12 mouse cellular contexts compared by ENCODE assay signal in genomic region chr3:115772676-115773075, GRCm38 (mm10).
"Had no signal": no experiment of that assay in that cellular context is flagged by ENCODE, and none has a peak within 500 bp of the region (broad histone marks: within the 10 kb centered on the region; RNA-seq: fewer than 3 reads in every experiment).

No protein-coding gene starts in this region.

- H3K9ac ChIP-seq: liver, embryonic 13.5 days had no signal

- H3K36me3 ChIP-seq: liver, embryonic 13.5 days had no signal

- H3K4me3 ChIP-seq: left cerebral cortex, adult 2 months; liver, embryonic 13.5 days had no signal

- H3K4me1 ChIP-seq: liver, embryonic 13.5 days had no signal

- H3K9me3 ChIP-seq: liver, embryonic 13.5 days had no signal

- H3K4me2 ChIP-seq: liver, embryonic 13.5 days; midbrain, embryonic 11.5 days had no signal

- H3K27me3 ChIP-seq: liver, embryonic 13.5 days had no signal

- DNase-seq: kidney, postnatal 10 days; kidney, postnatal 36 days; layer of hippocampus, postnatal 36 days; liver, embryonic 13.5 days; lung, adult 2 months; lung, postnatal 14 days; lung, postnatal 4 days; midbrain, embryonic 14.5 days; thymus, adult 18-20 months; thymus, postnatal 36 days had no signal

- H3K27ac ChIP-seq: left cerebral cortex, adult 2 months; liver, embryonic 13.5 days had no signal
